Mouse (Mus musculus): Measurements from ENCODE around the gene Eif3i. TPM values are rescaled to one million over a fixed set of nuclear protein-coding genes. Genes with fewer than 3 reads are reported as not detected.

Gene Eif3i
- total and polyA plus RNA-seq, 3 experiments: 116 to 185 (median 132) TPM

DNA sequence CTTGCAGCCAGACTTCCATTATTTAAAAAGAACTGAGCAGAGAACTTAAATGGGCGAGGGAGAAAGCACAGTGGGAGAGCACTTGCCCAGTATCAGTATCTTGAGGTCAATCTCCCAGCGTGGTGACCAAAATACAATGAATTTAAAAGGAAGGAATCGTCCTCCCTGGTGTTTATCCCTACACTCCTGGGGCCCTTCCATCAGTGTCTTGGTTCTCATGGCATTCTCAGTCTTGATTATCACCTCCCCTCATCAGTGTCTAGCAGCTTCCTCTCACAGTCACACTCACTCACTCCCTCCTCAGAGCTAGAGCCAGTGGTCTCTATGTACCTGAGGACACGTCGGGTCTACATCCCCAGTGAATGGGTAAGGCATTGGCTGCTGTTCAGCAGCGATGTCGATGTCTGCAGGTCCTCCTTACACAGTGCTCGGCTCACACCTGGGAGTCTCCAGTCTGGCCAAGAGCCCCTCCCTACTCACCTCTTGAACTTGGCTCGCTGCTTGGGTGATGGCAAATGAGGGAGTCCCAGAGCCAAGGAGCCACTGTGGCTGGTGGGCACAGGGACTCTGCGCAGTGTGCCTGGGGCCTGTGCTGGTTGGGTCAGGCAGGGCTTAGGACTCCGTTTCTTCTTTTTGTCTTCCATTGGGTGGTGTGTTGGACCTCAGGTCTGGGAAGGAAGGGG is 21.8 kb upstream of the Eif3i start:
- Histone ChIP-seq H3K27ac (peak overlapping the region; percentile 92), H3K9ac (ENCODE audit: low read depth, low read length) (peak overlapping the region; percentile 71), H3K79me2 (replicated peaks; ENCODE audit: control insufficient read depth, insufficient read depth, low read length) (no peaks in the 10 kb centered on the region; the same call in 1 of the 2 replicates), H3K4me3 (peak overlapping the region; percentile 84), H3K4me1 (ENCODE audit: control insufficient read depth, insufficient read depth, low read length) (peaks cover 28% of the 10 kb centered on the region), H3K36me3 (ENCODE audit: control insufficient read depth, insufficient read depth, low read length) (peaks cover 3% of the 10 kb centered on the region; the same call in 1 of the 2 replicates), H3K27me3 (ENCODE audit: control insufficient read depth, insufficient read depth, low read length) (no peaks in the 10 kb centered on the region)
- intact Hi-C loops (cut with DNase I): loop anchor here (5.0 kb wide), 1 partner anchor 200 kb away; no protein-coding TSS in a partner anchor
- TF ChIP-seq POLR2A (IDR thresholded peaks at IDR 0.05; ENCODE audit: insufficient read depth, low read depth, low read length) (no peak), EP300 (IDR thresholded peaks at IDR 0.05; ENCODE audit: insufficient read depth, low read depth, low read length) (no peak), CTCF (IDR thresholded peaks at IDR 0.05) (no peak)
- DNase-seq: no peak
- WGBS: 65% methylated on average over 11 of the region's 11 CpGs

- peak; percentile 80 for TF ChIP-seq EP300 (IDR thresholded peaks at IDR 0.05; ENCODE audit: insufficient read depth, low read depth, low read length)
- TF ChIP-seq CTCF (IDR thresholded peaks at IDR 0.05): no peak
- peak; percentile 93 for TF ChIP-seq POLR2A (IDR thresholded peaks at IDR 0.05; ENCODE audit: insufficient read depth, low read depth, low read length)
- peak; percentile 50 to 76 for DNase-seq
- no peaks in the 10 kb centered on the region; the same call in 1 of the 2 replicates for H3K79me2 ChIP-seq (replicated peaks; ENCODE audit: control insufficient read depth, insufficient read depth, low read length)
- H3K27ac ChIP-seq: peak overlapping the region; percentile 92
- H3K9ac ChIP-seq (ENCODE audit: low read depth, low read length): peak overlapping the region; percentile 53
- peaks cover 28% of the 10 kb centered on the region for H3K4me1 ChIP-seq (ENCODE audit: control insufficient read depth, insufficient read depth, low read length)
- 43% methylated on average over 8 of the region's 8 CpGs for WGBS
- intact Hi-C loops (cut with DNase I): loop anchor here (5.0 kb wide), 1 partner anchor 201 kb away; no protein-coding TSS in a partner anchor
- H3K27me3 ChIP-seq (ENCODE audit: control insufficient read depth, insufficient read depth, low read length): no peaks in the 10 kb centered on the region
- peaks cover 3% of the 10 kb centered on the region; the same call in 1 of the 2 replicates for H3K36me3 ChIP-seq (ENCODE audit: control insufficient read depth, insufficient read depth, low read length)
- H3K4me3 ChIP-seq: peak overlapping the region; percentile 27
Observed at GRCm38 (mm10) chr4:129621283-129621841, 20.9 kb upstream of the Eif3i start.

DNA sequence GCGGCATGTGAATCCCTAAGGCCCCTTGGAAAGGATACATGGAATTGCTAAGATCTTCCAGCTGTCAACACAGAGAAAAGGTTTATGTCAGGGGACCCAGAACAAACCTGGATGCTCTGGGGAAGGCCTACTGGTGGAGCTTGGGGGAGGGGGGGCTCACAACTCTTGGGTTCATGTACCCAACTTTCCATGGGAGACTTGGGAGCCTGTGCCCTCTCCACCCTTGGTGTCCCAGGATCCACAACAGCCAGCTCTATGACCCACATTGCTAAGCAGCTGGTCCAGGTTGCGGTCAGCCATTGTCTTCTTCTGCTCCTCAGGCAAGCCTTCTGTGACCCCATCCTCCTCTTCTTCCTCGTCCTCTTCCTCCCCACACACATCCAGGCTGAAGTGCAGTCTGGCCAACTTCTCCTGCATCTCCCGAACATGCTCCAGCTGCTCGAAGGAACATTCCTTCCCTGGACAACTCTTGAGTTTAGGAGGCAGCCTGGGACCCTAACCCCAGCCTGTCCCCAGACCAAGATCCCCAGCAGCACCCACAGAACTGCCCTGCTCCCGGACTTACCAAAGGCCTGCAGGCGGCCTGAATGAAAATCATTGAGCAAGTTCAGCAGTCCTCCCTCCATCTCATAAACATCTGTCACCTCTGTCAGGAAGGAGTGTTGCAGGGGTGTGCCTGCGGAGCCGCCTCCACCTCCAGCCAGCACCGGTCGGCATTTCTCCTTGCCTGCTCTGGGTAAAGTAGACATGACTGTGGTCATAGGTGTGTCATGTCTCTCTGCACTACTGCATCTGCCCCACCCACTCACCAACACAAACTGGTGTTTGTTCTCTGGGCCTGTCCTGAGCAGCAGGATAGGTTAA is 20.2 kb upstream of the Eif3i start:
- no peak for DNase-seq
- peaks cover 3% of the 10 kb centered on the region; the same call in 1 of the 2 replicates for H3K36me3 ChIP-seq (ENCODE audit: control insufficient read depth, insufficient read depth, low read length)
- peak overlapping the region; percentile 25 for H3K4me3 ChIP-seq
- intact Hi-C loops (cut with DNase I): loop anchor here (5.0 kb wide), 1 partner anchor 202 kb away; no protein-coding TSS in a partner anchor
- TF ChIP-seq CTCF (IDR thresholded peaks at IDR 0.05): no peak
- no peak for TF ChIP-seq EP300 (IDR thresholded peaks at IDR 0.05; ENCODE audit: insufficient read depth, low read depth, low read length)
- no peak for TF ChIP-seq POLR2A (IDR thresholded peaks at IDR 0.05; ENCODE audit: insufficient read depth, low read depth, low read length)
- no peaks in the 10 kb centered on the region for H3K27me3 ChIP-seq (ENCODE audit: control insufficient read depth, insufficient read depth, low read length)
- peak overlapping the region; percentile 53 for H3K9ac ChIP-seq (ENCODE audit: low read depth, low read length)
- WGBS: 54% methylated on average over 11 of the region's 11 CpGs
- peaks cover 28% of the 10 kb centered on the region for H3K4me1 ChIP-seq (ENCODE audit: control insufficient read depth, insufficient read depth, low read length)
- no peaks in the 10 kb centered on the region; the same call in 1 of the 2 replicates for H3K79me2 ChIP-seq (replicated peaks; ENCODE audit: control insufficient read depth, insufficient read depth, low read length)
- peak overlapping the region; percentile 92 for H3K27ac ChIP-seq

DNA sequence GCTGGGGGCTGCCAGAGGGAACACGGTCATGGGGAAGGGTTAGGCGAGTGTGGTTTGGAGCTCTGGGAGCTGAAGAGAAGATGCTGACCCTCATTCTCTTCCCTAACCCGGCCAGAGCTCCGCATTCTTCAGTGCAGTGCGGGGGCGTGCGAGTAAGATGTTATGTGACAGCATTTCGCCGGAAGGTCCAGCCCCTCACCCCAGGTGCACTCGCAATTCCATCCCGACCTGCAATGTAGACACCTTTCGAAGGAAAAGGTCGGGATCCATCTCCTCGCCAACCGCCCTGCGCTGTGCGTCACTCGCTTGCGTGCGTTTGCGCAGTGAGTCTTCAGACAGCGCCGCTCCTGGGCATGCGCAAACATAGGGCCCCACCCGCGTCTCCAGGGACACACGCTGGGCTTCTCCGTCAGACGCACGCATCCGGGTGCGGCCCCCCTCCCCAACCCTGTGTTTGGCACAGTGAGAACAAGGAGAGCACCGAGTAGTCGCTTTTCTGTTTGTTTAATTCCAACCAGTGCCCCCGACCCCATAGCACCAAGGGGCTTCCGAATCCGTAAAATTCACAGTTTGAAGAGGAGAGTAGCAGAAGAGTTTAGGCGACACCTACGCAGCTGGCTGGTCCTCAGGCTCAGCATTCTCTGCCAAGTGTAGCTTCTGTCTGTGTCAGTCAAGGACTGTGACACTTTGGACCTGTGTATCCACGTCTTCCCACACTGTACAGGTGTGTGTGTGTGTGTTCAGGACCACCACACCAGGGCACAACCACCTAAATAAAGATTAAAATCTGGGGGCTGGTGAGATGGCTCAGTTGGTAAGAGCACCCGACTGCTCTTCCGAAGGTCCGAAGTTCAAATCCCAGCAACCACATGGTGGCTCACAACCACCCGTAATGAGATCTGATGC is 18.6 kb upstream of the Eif3i start, which contains the start of gene Iqcc:
Gene Iqcc (minus strand): TSS at position 314 of the 906 bp plus-strand sequence.
- peak; percentile 100 for TF ChIP-seq POLR2A (IDR thresholded peaks at IDR 0.05; ENCODE audit: insufficient read depth, low read depth, low read length)
- TF ChIP-seq CTCF (IDR thresholded peaks at IDR 0.05): 0 out of 2 replicates have a peak, but pooled peaks have one; percentile 6
- peak; percentile 97 for TF ChIP-seq EP300 (IDR thresholded peaks at IDR 0.05; ENCODE audit: insufficient read depth, low read depth, low read length)
- peak within 1 kb of the TSS; percentile 87 for H3K9ac ChIP-seq (ENCODE audit: low read depth, low read length)
- peak within 1 kb of the TSS; percentile 64 for H3K4me3 ChIP-seq
- H3K27me3 ChIP-seq (ENCODE audit: control insufficient read depth, insufficient read depth, low read length): no peaks in the 10 kb centered on the region
- H3K4me1 ChIP-seq (ENCODE audit: control insufficient read depth, insufficient read depth, low read length): peaks cover 22% of the 10 kb centered on the region
- peak; percentile 96 to 98 for DNase-seq
- H3K79me2 ChIP-seq (replicated peaks; ENCODE audit: control insufficient read depth, insufficient read depth, low read length): no peaks in the 10 kb centered on the region; the same call in 1 of the 2 replicates
- peaks cover 3% of the 10 kb centered on the region; the same call in 1 of the 2 replicates for H3K36me3 ChIP-seq (ENCODE audit: control insufficient read depth, insufficient read depth, low read length)
- 4% methylated on average over 44 of the region's 44 CpGs for WGBS
- peak within 1 kb of the TSS; percentile 92 for H3K27ac ChIP-seq
- intact Hi-C loops (cut with DNase I): loop anchor here (5.0 kb wide), 1 partner anchor 287 kb away; no protein-coding TSS in a partner anchor
